10 mouse cellular contexts compared by ENCODE assay signal in the genomic region with DNA sequence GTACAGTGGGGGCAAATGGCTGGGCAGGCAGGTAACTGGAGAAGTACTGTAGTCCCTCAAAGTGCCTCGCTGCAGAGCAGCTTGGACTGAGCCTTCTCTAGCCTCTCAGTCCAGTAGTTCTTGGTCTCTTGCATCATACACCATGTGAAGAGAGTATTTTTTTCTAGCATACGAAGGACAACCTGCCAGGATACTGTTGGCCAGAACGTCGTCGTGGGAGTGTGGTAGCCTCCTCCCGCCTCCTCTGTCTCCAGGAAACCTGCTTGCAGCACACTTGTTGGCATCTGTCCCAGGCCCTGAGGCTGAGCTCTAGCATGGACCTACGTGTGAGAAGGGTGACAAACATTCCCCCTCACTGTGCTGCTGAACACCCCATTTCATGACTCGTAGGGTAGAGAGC. TPM values are rescaled to one million over a fixed set of nuclear protein-coding genes. Genes with fewer than 3 reads are reported as not detected.
DNase-seq lines count a peak whose midpoint lies in the region; ATAC-seq and TF ChIP-seq lines count a peak whose summit lies in the region.
"Had no signal": no experiment of that assay in that cellular context is flagged by ENCODE, and none has a peak within 500 bp of the region (broad histone marks: within the 10 kb centered on the region; RNA-seq: fewer than 3 reads in every experiment).

No protein-coding gene starts in this region.

- 71% methylated on average over 8 of the region's 8 CpGs for WGBS in neural tube, embryonic 15.5 days
- WGBS in kidney, postnatal 0 days, result 46% methylated on average over 8 of the region's 8 CpGs

- peaks cover 26% of the 10 kb centered on the region for H3K36me3 ChIP-seq in neural tube, embryonic 15.5 days
- H3K36me3 ChIP-seq in kidney, postnatal 0 days (ENCODE audit: insufficient read depth, low read length), result peaks cover 11% of the 10 kb centered on the region; the same call in 1 of the 2 replicates

- DNase-seq in frontal cortex, adult 2 months (ENCODE audit: extremely low spot score in 1 of 2, low spot score in 1 of 2), result peak; percentile 58 to 79
- no peak for DNase-seq in frontal cortex, postnatal 25 days (ENCODE audit: low spot score in 2 of 2)
- DNase-seq in neural tube, embryonic 10.5 days (ENCODE audit: extremely low spot score, low spot score), result no peak
- no peak for DNase-seq in kidney, postnatal 0 days (ENCODE audit: low spot score)
- peak; percentile 83 for DNase-seq in lung, postnatal 25 days (ENCODE audit: low spot score)
- DNase-seq in urinary bladder, adult 18-20 months (ENCODE audit: low spot score in 2 of 2), result no peak
- DNase-seq: liver, embryonic 13.5 days had no signal

- no peak overlapping the region for H3K4me2 ChIP-seq in neural tube, embryonic 15.5 days
- H3K4me2 ChIP-seq in kidney, postnatal 0 days (ENCODE audit: low read length), result no peak overlapping the region
- H3K4me2 ChIP-seq: embryonic facial prominence, embryonic 13.5 days; liver, embryonic 13.5 days had no signal

- peaks cover 9% of the 10 kb centered on the region for H3K4me1 ChIP-seq in neural tube, embryonic 15.5 days
- peaks cover 4% of the 10 kb centered on the region; the same call in 1 of the 2 replicates for H3K4me1 ChIP-seq in kidney, postnatal 0 days (replicated peaks; ENCODE audit: insufficient read depth, low read length)

- no peaks in the 10 kb centered on the region for H3K27me3 ChIP-seq in neural tube, embryonic 15.5 days (replicated peaks)
- no peaks in the 10 kb centered on the region for H3K27me3 ChIP-seq in kidney, postnatal 0 days (ENCODE audit: insufficient read depth, low read length)
- H3K27me3 ChIP-seq: embryonic facial prominence, embryonic 13.5 days; liver, embryonic 13.5 days had no signal

- no peaks in the 10 kb centered on the region for H3K9me3 ChIP-seq in neural tube, embryonic 15.5 days (replicated peaks)
- H3K9me3 ChIP-seq in kidney, postnatal 0 days (replicated peaks; ENCODE audit: low read length), result no peaks in the 10 kb centered on the region
- H3K9me3 ChIP-seq: embryonic facial prominence, embryonic 13.5 days; liver, embryonic 13.5 days had no signal

- no peak for TF ChIP-seq CTCF in kidney, postnatal 0 days (IDR thresholded peaks at IDR 0.05; ENCODE audit: low read depth)

- no peak overlapping the region for H3K4me3 ChIP-seq in neural tube, embryonic 15.5 days (replicated peaks)
- H3K4me3 ChIP-seq in kidney, postnatal 0 days (replicated peaks; ENCODE audit: low read depth, low read length), result no peak overlapping the region
- H3K4me3 ChIP-seq: embryonic facial prominence, embryonic 13.5 days; liver, embryonic 13.5 days had no signal

- ATAC-seq in neural tube, embryonic 15.5 days (ENCODE audit: low FRiP score), result 0 out of 2 replicates have a peak, but pooled peaks have one; percentile 18
- ATAC-seq in kidney, postnatal 0 days (replicated peaks; ENCODE audit: low FRiP score, low read depth), result peak; percentile 41
- no peak for ATAC-seq in megakaryocyte, adult 5-6 weeks (ENCODE audit: poor library complexity, severe bottlenecking)

- no peak overlapping the region for H3K27ac ChIP-seq in neural tube, embryonic 15.5 days (replicated peaks)
- no peak overlapping the region for H3K27ac ChIP-seq in kidney, postnatal 0 days
- H3K27ac ChIP-seq: embryonic facial prominence, embryonic 13.5 days; liver, embryonic 13.5 days had no signal

- no peak overlapping the region for H3K9ac ChIP-seq in neural tube, embryonic 15.5 days (replicated peaks)
- no peak overlapping the region for H3K9ac ChIP-seq in kidney, postnatal 0 days (ENCODE audit: low read depth, low read length)
- H3K9ac ChIP-seq: embryonic facial prominence, embryonic 13.5 days; liver, embryonic 13.5 days had no signal

RNA-seq across cellular contexts. Expression of a gene that starts 6.5 kb away (rescaled TPM):
- polyA plus RNA-seq in frontal cortex, adult 2 months (2012; rRNA removed), result 6.8 and 8.0 TPM in 2 replicates
- 12.6 and 13.4 TPM in 2 replicates for polyA plus RNA-seq in neural tube, embryonic 15.5 days (2015; fragmentation: Nextera tagmentation; extraction: Ambion mirVana)
- 16.0 and 17.7 TPM in 2 replicates for polyA plus RNA-seq in kidney, postnatal 0 days (2015; fragmentation: Nextera tagmentation; extraction: Ambion mirVana)
- total RNA-seq in megakaryocyte, adult 5-6 weeks (2015), result 0.14 TPM in 1 of 2 replicates, not detected in the other
- not detected in 2 replicates for total RNA-seq in megakaryocyte, adult 5-6 weeks (2017)

RNA-seq across cellular contexts. Expression of a gene that starts 17.0 kb away (rescaled TPM):
- 0.60 and 0.78 TPM in 2 replicates for polyA plus RNA-seq in frontal cortex, adult 2 months (2012; rRNA removed)
- polyA plus RNA-seq in neural tube, embryonic 15.5 days (2015; fragmentation: Nextera tagmentation; extraction: Ambion mirVana), result 0.67 and 5.3 TPM in 2 replicates
- polyA plus RNA-seq in kidney, postnatal 0 days (2015; fragmentation: Nextera tagmentation; extraction: Ambion mirVana), result 38.2 and 38.9 TPM in 2 replicates
- total RNA-seq in megakaryocyte, adult 5-6 weeks (2015), result 0.57 TPM in 1 of 2 replicates, not detected in the other
- total RNA-seq in megakaryocyte, adult 5-6 weeks (2017), result 0.08 and 0.18 TPM in 2 replicates

RNA-seq across cellular contexts. Expression of a gene that starts 22.9 kb away (rescaled TPM):
- 37.2 and 43.1 TPM in 2 replicates for polyA plus RNA-seq in frontal cortex, adult 2 months (2012; rRNA removed)
- 69.2 and 74.9 TPM in 2 replicates for polyA plus RNA-seq in neural tube, embryonic 15.5 days (2015; fragmentation: Nextera tagmentation; extraction: Ambion mirVana)
- polyA plus RNA-seq in kidney, postnatal 0 days (2015; fragmentation: Nextera tagmentation; extraction: Ambion mirVana), result 109 and 119 TPM in 2 replicates
- 12.5 and 16.9 TPM in 2 replicates for total RNA-seq in megakaryocyte, adult 5-6 weeks (2015)
- 5.1 and 9.2 TPM in 2 replicates for total RNA-seq in megakaryocyte, adult 5-6 weeks (2017)

RNA-seq across cellular contexts. Expression of a gene that starts 26.1 kb away (rescaled TPM):
- 7.1 and 8.4 TPM in 2 replicates for polyA plus RNA-seq in frontal cortex, adult 2 months (2012; rRNA removed)
- polyA plus RNA-seq in neural tube, embryonic 15.5 days (2015; fragmentation: Nextera tagmentation; extraction: Ambion mirVana), result 12.5 and 13.3 TPM in 2 replicates
- 10.1 and 10.6 TPM in 2 replicates for polyA plus RNA-seq in kidney, postnatal 0 days (2015; fragmentation: Nextera tagmentation; extraction: Ambion mirVana)
- total RNA-seq in megakaryocyte, adult 5-6 weeks (2015), result not detected in 2 replicates
- total RNA-seq in megakaryocyte, adult 5-6 weeks (2017), result not detected in 2 replicates

RNA-seq across cellular contexts. Expression of a gene that starts 28.1 kb away (rescaled TPM):
- 30.6 and 31.3 TPM in 2 replicates for polyA plus RNA-seq in frontal cortex, adult 2 months (2012; rRNA removed)
- 52.0 and 60.9 TPM in 2 replicates for polyA plus RNA-seq in neural tube, embryonic 15.5 days (2015; fragmentation: Nextera tagmentation; extraction: Ambion mirVana)
- 62.0 and 71.2 TPM in 2 replicates for polyA plus RNA-seq in kidney, postnatal 0 days (2015; fragmentation: Nextera tagmentation; extraction: Ambion mirVana)
- total RNA-seq in megakaryocyte, adult 5-6 weeks (2015), result 22.8 and 22.9 TPM in 2 replicates
- total RNA-seq in megakaryocyte, adult 5-6 weeks (2017), result 28.6 and 38.4 TPM in 2 replicates

Comparison
In these comparisons a context has a peak if more than half of its experiments do, and no peak if none do; other contexts are left out.
1. DNase-seq: peak in frontal cortex, adult 2 months (2 of 2) and lung, postnatal 25 days (single experiment); none in frontal cortex, postnatal 25 days (0 of 2), neural tube, embryonic 10.5 days (single experiment), kidney, postnatal 0 days (single experiment) and urinary bladder, adult 18-20 months (0 of 2).